Mouse (Mus musculus) olfactory bulb, adult 2 months (tissue): Measurements from ENCODE around the gene Cend1.

ENCODE experiments used
- CTCF ChIP-seq: fragments of 200-500 bp; IDR thresholded peaks from 2 replicates; pipeline ENCODE4 v1.5.1; 2012; ENCODE audit warnings: low read depth, mild to moderate bottlenecking, low read length, moderate library complexity; ENCODE audit not compliant: insufficient read depth
- POLR2A ChIP-seq: fragments of 200-500 bp; IDR thresholded peaks from 2 replicates; pipeline ENCODE4 v1.6.1; 2012; ENCODE audit warnings: mild to moderate bottlenecking, low read depth, low read length, moderate library complexity; ENCODE audit not compliant: insufficient read depth

DNA sequence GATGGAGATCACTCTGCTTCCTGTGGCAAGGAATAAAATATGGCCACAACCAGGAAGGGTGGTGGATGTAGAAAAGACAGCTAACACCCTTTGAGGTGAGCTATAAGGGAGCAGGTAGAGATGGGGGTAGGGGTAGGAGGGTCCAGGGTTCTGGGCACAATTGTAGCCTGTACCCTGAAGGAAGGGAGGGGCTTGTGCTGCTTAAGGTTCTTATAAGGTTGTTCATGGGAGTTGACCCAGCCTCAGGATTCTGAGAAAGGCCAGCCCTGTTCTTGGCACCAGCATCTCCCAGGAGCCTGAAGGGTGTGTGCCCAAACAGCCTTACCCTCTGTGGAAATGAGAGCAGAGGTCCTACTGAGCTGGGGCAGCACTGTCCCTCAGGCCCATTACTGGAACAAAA is 22.6 kb upstream of the Cend1 start:
- TF ChIP-seq CTCF (no peak), POLR2A (no peak)
